Mouse (Mus musculus): ENCODE measurements around the gene Mitf.

Mitf gene

DNA sequence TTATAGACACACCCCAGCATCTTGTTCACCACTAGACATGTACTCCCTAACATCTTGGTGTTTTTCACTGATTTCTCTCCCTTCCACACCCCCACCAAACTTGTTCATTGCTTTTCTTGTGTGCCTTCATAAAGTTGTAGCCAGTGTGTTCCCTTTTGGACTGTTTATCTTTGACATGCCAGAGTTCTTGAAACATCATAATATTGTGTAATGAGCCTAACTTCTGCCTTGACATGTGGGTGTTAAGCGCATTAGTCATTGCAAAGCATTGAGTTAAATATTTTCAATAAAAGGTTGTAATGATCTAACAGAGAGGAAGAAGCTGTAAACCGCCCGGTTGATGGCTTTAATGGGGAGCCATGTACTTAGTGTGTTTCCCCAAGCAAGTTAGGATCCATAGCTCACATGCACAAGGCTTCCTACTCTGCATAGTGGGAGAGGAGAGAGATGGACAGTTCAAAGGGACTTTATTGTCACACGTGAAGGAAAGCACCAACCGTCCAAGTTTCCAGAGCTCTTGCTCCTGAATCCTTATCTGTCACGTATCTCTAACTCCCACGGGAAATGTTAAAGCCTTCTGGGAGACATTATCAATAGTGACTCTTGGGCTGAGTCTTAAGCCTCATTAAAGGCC is 19.9 kb downstream of the Mitf start:
- DNase-seq (ENCODE audit: low spot score), result no peak

DNA sequence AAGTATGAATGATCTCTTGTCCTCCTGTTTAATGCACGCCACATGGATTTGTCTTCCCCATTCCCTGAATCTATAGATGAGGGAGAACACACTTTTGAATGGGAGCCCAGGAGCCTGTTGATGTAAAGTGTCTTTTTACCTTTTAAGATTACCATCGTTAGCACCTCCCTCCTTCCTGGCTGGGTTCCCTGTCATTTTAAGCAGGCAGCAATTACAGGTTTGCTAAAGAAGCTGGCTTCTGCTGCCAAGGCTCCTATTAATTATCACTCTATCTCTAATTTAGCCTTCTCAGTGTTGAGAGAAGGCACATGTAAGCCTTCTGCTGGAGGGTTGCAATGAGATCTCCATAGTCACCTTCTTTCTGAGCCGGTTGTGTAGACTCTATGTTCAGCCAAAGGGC is 21.2 kb downstream of the Mitf start:
- no peak for DNase-seq (ENCODE audit: low spot score)

DNA sequence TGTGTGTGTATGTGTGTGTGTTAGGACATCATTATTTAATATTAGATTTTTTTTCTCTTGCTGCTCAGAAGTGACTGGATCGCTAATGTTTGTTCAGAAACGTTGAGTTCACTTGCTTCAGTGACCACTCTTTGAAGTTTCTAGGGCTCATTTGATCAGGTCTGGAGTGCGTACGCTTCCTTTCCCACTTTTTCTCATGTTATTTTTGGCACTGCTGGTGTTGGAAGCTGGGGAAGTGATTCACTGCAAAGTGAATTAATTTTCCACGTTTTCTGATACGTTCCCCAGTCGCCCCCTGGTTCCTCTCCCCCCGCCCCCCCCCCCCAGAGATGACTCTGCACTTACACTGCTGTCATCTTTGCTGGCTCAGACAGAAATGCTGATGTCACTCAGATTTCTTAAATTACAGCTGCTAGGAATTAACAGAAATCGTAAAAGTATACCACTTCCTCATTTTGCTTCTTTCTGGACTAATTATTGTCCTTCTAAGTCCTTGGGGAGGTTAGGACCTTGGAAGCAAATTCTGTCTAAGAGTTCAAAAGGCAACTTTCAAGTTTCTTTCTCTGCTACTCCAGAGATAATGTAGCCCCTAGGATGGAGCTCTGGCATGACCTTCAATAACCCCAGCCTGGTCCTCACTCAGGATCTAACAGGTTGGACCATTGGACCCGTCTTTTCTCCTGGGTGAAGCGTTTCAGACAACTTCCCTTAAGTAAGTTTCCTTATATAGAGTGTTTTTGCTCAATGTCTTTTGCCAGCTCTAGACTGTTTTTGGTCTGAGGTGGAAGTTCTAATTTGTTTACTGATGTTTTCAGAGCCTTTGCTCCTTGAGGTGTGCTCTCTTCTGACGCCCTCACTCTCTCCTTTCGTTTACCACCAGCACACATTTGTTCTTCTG is 22.2 kb downstream of the Mitf start:
- no peak for DNase-seq (ENCODE audit: low spot score)

DNA sequence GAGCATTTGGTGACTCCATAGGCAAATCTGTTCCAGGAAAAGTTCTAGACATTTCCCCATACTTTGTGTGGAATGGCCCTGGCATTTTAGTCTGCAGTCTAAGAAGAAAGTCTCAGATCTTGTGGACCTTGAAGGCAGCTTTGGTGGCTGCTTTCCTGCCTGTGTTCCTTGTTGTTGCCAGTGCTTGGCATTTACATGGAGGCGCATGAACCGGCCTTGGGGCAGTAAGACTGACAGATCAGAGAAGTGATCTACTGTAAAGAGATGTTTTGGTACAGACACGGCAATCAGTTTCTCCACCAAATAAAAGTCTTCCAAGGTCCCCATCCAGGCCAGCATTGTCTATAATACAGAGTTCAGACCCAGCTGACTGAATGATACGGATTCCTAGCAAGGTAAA is 25.6 kb downstream of the Mitf start:
- no peak for DNase-seq (ENCODE audit: low spot score)

DNA sequence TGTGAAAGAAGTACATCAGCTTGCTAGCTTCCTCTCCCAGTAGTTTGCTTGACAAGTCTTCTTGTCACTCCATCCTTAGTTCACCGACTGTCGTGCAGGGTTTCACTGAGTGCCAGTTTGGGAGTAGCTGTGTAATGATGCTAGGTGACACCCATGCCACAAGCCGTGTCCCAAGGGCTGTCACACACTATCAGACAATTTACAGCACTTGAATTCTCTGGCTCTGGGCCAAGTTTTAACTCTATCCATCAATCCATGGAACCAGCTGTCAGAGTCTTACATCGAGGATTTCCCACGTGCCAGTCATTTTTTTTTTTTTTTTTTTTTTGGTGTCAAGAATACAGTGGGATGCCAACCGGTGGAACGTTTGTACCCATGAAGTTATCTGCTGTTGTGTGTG is 29.3 kb downstream of the Mitf start:
- no peak for DNase-seq (ENCODE audit: low spot score)

DNA sequence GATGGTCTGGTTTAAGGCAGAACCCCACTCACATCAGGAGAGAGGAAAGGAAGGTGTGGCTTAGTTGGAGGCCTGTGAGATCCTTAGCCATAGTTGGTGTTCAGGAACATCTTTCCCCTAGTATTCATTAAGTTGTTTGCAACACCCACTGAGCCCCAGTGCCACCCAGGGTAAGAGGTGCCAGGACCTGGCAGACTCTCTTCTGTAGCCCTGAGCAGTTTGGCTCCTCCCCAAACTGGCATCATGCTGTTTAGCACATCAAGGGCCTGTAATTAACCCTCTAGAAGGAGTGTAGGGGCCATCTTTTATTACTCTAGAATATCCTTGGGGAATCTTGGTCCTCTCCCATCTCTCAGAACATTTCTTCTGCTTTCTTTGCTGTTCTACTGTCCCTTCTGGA is 30.9 kb downstream of the Mitf start:
- no peak for DNase-seq (ENCODE audit: low spot score)

DNA sequence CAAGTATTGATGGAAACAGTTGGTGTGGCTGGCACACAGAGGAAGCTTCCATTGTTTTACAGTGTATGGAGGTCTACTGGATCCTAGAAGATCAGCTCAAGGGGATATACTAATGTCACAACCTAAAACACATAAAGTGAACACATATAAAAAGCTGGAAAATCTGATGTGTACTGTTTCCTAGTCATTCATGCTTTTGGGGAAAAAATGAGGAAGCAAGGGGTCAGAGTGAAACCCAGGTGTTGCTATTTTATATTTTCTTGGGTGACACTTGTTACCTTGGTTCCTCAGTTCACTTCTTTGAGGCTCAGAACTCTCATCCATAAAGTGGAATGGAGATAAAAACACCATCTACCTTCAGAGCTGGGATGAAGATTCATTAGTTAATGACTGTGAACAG is 32.7 kb downstream of the Mitf start:
- DNase-seq (ENCODE audit: low spot score), result no peak

DNA sequence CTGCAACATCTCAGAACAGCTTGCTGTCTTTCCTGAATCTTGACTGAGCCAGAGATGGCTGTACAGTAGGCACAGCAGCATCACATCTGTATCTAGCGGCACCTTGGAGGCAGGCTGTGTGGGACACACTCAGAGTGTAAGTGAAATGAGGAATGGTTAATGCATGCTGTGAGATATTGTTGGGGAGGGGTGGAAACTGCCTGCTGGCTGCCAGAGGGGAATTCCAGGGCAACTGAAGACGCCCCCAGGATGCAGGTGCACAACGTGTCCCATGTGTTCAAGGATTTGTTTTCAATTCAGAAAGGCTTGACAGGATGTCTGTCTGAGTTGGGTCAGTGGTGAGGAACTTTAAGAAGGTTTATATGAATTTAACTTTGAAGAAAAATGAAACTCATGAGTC is 37.3 kb downstream of the Mitf start:
- DNase-seq (ENCODE audit: low spot score), result no peak

DNA sequence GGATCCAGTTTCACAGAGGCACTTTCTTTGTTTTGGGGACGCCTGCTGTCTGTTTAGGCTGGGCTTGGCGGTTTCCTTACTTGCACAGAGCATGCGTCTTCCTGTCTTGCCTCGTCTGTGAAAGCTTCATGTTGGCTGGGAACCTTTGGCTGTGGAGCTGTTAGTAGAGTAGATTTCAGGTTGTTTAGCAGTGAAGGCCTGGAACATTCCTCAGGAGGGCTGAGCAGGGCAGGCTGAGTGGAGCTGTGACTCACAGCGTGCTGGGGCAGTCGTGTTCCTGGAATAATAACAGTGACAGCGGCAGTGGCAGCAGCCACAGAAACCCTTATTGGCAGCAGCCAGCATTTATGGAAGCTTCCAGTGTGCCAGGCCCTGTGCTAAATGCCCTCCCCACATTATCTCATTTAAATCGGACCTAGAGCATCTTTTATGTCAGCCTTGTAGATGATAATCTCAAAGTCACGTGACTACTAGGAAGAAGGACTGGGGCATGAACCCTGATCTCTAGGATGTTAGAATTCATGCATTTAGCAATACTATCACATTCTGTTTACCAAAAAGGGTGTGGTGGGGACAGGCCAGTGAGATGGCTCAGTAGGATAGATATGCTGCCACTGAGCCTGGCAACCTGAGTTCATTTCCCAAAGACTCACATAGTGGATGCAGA is 41.5 kb downstream of the Mitf start:
- no peak for DNase-seq (ENCODE audit: low spot score)

DNA sequence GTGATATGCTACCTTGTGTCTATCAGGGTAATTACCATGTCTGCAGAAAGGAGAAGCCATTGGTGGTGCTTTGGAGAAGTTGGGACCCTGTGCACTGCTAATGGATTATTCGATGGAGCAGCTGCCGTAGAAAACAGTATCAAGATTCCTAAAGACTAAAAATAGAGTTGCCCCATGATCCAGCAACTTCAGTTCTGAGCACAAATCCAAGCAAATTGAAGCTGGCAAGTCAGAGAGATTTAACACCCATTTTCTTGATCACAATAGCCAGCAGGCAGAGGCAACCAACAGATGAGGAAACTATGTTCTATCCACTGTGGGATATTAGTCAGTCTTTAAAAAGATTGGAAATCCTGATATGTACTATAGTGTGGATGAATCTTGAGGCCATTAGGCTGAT is 47.4 kb downstream of the Mitf start:
- no peak for DNase-seq (ENCODE audit: low spot score)

DNA sequence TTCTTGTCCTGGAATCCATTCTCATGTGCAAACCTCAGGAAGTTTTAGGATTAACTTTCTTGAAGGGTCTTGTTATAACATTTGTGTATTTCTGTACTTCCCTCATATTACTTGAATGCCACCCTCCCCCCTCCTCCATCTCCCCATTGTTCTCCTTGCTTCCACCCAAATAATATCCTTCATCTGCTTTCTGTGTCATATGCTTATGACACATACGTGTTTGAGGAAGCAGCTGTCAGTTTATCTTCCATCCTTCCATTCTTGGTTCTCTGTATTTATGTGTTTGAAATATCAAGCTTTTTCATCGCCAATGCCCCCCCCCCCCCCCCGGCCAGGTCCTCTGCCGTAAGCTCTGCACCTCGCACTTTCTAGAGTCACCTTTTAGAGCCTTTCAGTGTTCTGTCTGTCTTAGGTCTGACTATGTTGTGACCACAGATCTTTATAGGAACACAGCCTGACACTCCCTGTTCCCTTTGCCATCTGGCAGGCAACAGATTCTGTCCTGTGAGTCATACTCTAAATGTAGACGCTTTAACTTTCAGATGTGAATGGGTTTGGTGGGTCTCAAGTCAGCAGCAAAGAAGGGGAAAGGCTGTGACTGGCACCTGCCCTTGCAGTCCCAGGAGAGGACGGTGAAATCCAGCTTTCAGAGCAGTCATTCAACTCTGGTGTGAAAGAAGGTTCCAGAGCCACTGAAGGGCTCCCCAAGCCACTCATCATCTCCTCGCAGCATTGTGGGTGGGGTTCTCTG is 48.7 kb downstream of the Mitf start:
- DNase-seq (ENCODE audit: low spot score), result no peak

DNA sequence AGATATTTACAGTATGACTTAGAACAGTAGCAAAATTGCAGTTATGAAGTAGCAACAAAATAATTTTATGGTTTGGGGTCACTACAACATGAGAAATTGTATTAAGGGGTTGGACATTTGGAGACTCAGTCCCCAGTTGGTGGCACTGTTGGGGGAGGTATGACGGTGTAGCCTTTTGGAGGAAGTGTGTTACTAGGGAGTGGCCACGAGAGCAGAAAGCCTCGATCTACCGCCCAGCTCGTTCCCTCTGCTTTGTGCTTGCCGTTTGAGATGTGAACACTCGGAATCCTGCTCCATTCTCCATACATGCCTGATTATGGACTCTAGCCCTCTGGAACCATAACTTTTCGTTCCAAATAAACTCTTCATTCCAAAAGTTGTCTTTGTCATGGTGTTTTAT is 49.6 kb downstream of the Mitf start:
- no peak for DNase-seq (ENCODE audit: low spot score)

DNA sequence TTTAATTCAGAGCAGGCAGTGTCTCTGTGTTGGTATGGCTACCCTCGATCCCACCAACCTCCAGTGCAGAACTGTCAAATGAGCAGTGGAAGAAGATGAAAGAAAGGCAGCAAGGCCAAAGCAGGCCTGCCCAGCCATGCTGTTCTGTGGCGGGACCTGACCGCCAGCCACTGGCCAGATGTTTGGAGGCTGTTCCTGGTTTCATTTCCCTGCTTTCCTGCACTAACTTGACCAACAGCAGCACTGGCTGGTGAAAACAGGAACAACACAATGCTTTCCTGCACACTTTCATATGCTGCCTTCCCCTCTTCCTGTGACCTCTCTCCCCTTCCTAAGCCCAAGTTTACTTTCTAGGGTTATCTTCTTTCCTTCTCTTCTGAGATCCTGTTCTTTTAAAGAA is 50.8 kb downstream of the Mitf start:
- DNase-seq (ENCODE audit: low spot score), result no peak

DNA sequence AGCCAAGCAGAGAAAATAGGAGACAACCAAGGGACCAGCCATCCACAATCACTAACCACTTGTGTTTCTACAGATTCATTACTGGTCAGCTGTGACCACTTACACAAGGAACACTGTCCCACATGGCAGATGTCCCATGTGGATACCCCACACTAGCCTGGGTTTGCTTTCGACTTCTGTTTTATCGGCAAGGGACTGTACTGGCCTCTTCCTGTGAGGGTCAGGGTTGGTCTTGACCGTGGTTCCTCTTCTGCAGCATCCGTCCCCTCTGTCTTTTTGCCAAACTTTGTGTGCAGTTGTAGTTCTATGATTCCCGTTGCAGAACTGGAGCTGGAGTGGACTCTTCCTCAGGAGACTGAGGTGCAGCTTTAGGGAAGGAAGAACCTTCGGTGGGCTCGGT is 59.7 kb downstream of the Mitf start:
- DNase-seq (ENCODE audit: low spot score), result no peak

DNA sequence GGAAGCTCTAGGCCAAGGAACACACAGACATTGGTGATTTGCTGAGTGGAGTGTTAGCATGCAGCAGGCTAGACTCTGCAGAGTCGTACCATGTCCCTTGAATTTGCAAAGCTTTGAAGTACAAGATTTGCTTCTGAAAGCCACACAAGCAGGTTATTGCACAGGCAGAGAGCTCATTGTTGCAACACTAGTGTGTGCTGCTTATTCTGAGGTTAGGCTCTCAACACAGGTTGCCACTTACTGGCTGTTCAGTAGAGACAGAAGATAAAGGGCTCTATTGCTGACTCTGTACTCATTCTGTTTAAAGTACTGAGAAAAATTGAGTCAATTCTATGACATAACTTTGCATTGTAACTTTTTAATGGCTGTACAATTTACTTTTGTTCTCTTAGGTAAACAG is 61.2 kb downstream of the Mitf start:
- DNase-seq (ENCODE audit: low spot score), result no peak

DNA sequence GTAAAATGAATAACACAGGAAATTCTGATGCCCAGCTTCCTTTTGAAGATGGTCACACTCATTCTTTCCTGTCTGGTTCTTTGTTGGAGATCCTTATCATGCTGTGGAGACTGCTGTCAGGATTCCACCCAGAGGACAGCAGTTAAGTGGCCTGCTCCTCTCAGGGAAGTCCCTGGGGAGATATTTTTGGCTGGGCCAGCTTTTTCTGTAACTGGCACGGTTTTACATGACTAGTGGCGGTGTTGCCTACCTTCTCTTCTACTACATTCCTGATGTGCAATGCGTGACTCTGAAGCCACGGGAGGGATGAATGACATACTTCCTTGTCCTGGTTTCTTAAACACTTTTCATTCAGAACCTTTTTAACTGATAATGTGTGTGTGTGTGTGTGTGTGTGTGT is 63.1 kb downstream of the Mitf start:
- no peak for DNase-seq (ENCODE audit: low spot score)

DNA sequence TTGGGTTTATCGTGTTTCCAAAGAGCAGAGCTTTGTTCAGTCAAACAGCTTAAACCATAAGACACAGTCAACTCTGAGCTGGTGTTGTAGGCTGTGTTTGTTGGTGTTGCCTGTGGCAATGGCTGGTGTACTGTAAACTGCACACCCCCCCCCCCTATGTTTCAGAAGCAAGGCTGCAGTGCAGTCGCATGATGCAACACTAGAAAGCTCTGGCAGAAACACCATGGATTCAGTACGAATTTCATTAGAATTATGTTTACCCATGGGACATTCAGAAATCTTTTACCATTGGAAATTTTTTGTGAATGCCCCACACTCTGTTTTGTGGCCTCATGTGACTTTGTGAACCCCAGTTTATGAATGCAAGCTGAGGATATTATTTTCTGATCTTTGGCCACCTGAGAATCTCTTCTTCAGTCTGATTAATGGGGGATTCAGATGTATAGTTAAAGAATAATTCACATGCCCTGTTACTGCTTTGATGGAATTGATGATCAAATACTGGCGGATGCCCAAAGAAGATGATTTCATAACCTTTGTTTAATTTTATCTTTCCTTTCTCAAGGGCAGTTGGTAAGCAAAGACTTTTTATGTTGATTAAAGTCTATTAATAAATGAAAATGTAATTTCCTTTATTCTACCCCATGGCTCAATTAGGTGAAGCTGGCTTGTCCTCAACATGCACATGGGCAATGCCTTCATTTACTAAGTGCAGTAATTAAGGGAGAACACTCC is 64.6 kb downstream of the Mitf start:
- no peak for DNase-seq (ENCODE audit: low spot score)

DNA sequence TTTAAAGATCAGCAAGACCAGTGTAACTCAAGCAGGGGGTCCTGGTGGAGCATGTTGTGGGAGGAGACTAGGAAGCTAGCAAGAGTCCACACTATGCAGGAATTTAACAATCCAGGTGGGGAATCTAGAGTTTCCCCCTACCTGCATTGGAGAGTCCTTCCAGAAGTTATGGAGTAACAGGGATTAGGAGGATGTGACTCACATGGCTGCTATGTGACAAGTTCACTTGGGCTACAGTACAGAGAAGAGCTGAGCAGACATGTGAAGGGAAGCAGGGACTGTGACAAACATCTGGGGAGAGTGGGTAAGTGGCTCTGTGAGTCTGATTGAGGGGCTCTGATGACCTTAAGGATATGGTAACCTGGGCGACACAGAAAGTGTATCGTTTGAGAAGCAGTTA is 66.2 kb downstream of the Mitf start:
- DNase-seq (ENCODE audit: low spot score), result no peak

DNA sequence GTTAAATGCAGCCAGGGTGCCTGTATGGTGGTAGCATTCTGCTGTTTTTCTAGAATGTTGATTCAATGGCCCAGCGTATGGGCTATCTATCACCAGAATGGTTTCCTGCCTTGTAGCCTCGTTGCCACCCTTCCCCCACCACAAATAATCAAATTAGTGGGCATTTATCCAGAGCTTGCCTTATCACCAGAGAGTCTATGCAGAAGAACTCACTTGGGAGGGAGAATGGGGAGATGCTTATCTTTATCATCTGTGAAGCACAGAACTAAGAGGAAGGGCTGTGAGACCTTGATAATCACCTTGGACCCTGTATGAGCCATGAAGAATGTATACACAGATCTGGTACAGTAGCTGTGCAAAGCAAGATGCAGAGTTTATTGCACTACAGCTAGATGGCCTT is 70.1 kb downstream of the Mitf start:
- DNase-seq (ENCODE audit: low spot score), result no peak

DNA sequence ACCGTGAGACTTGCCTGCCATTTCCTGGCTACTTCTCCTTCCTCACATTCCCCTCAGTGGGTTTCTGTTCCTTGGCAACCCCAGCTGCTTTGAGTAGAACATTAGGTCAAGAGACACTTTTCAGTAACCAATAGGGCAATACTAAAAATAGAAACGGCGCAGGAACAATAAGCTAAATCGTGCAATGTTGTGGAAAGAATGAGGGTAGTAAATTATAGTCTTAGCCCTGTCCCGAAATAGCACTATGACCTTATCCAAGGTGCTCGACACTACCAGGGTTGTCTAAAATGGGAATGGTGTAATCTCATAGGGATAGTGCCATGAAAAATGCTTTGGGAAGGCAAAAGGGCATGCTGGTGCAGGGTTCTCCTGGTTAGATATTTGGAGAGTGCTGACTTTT is 70.6 kb downstream of the Mitf start:
- no peak for DNase-seq (ENCODE audit: low spot score)

DNA sequence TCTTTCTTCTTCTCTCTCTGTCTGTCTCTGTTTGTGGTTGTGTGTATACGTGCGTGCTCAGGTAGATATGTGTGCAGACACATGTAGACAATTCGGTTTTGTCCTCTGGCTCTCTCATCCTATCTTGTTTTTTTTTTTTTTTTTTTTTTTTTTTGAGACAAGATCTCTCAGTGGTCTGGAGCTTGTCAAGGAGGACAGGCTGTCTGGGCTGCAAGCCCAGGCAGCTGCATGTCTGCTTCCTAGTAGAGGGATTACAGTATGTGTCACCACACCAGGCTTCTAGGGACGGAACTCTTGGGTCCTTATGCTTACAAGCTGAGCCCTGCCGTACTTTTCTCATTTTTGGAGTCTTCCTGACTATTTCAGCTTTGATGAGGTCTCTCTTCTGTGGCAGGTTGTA is 73.5 kb downstream of the Mitf start:
- no peak for DNase-seq (ENCODE audit: low spot score)

DNA sequence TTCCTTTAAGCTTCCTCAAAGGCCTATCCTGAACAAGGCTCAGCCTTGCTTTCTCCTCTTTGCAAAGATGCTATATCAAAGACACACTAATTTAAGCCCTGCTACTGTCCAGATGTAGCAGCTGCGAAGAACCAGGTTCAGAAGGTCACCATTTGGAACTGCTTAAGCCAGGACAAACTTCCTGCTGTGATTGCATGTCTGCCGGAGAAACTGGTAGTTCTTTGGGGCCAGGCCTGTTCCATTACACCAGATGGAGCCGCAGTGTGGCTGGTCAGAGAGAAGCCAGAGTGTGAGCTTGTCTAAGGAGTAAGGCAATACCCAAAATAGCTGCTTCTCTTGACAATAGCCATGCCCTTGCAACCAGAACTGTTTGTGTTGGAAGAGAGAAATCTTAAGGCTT is 75.1 kb downstream of the Mitf start:
- DNase-seq (ENCODE audit: low spot score), result no peak

All from spleen, adult 12 weeks (tissue).